Mouse (Mus musculus) ES-E14 (cell line): ENCODE results near the gene Olfr43.

Experiments used
- MAFK ChIP-seq: IDR thresholded peaks from 2 replicates; pipeline ENCODE4 v1.6.1; 2014; ENCODE audit warnings: mild to moderate bottlenecking, low read depth, low read length, inconsistent platforms; ENCODE audit not compliant: insufficient read depth
- ZNF384 ChIP-seq: IDR thresholded peaks from 2 replicates; pipeline ENCODE4 v1.6.1; 2012; ENCODE audit warnings: low read depth, low read length, inconsistent platforms

GRCm38 (mm10) chr11:74183168-74183567 lies 28.0 kb downstream of the Olfr43 start:
- TF ChIP-seq ZNF384 (no peak), MAFK (no peak)
